Mouse (Mus musculus): ENCODE measurements around the gene Ift80. TPM values are rescaled to one million over a fixed set of nuclear protein-coding genes. Genes with fewer than 3 reads are reported as not detected.

The Ift80 gene
- polyA plus RNA-seq, 1 experiment from 2014 or later = 8.6 TPM

DNA sequence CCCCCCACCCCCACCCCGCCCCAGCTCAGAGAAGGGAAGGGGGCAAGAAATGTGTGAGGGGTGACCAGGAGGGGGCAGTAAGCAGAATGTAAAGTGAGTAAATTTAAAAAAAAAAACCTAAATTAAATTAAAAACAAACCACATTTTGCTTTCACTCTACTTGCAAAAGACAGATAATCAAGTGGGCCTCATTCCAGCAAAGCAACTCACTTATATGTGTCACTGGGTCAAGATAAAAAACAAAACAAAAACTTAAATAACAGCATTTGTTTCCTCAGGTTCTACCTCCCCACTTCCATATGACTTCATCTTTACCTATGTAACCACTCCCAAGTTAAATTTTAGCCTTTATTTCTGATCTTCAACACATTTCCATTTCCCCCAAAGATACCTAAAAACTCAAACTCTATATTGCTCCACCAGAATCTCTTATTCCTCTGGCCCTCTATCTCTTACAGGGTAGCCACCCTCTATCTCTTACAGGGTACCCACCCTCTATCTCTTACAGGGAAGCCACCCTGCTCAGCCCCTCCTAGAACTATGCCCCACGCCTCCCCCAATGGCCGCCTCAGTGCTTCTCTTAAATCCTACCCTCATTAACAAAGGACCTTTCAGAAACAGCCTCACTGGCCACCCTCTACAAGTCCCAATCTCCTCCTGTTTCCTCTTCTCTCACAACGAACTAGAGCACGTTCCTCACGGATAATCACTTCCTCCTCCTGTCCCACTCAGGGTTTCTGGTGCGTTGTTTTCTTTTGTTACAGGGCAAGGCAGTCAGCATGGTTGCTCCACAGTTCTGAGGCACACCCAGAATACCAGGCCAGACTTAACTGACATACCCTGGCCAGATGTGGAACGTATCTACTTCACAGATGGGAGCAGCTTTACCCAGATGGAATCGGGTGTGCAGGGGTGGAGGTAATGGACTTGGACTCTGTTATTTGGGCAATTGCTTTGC lies 28.6 kb downstream of the Ift80 start:
- H3K27me3 ChIP-seq (ENCODE audit: control insufficient read depth, insufficient read depth, low read depth, low read length) = no peaks in the 10 kb centered on the region
- H3K4me2 ChIP-seq (ENCODE audit: low read length) = no peak overlapping the region
- H3K36me3 ChIP-seq (ENCODE audit: control insufficient read depth, insufficient read depth, low read length) = no peaks in the 10 kb centered on the region
- no peaks in the 10 kb centered on the region for H3K4me1 ChIP-seq (ENCODE audit: control insufficient read depth, insufficient read depth, low read length)
- H3K27ac ChIP-seq (ENCODE audit: low read length) = no peak overlapping the region
- no peaks in the 10 kb centered on the region for H3K9me3 ChIP-seq (replicated peaks; ENCODE audit: control insufficient read depth, low read length, poor library complexity, severe bottlenecking)
- 53% methylated on average over 9 of the region's 9 CpGs for WGBS
- ATAC-seq = no peak
- H3K9ac ChIP-seq (ENCODE audit: low read depth, low read length) = no peak overlapping the region
- H3K4me3 ChIP-seq (ENCODE audit: low read depth, low read length) = no peak overlapping the region

- H3K36me3 ChIP-seq (ENCODE audit: control insufficient read depth, insufficient read depth, low read length) = no peaks in the 10 kb centered on the region
- ATAC-seq = no peak
- 93% methylated on average over 8 of the region's 8 CpGs for WGBS
- H3K4me1 ChIP-seq (ENCODE audit: control insufficient read depth, insufficient read depth, low read length) = no peaks in the 10 kb centered on the region
- no peak overlapping the region for H3K9ac ChIP-seq (ENCODE audit: low read depth, low read length)
- H3K27me3 ChIP-seq (ENCODE audit: control insufficient read depth, insufficient read depth, low read depth, low read length) = no peaks in the 10 kb centered on the region
- no peak overlapping the region for H3K4me3 ChIP-seq (ENCODE audit: low read depth, low read length)
- H3K4me2 ChIP-seq (ENCODE audit: low read length) = no peak overlapping the region
- H3K9me3 ChIP-seq (replicated peaks; ENCODE audit: control insufficient read depth, low read length, poor library complexity, severe bottlenecking) = no peaks in the 10 kb centered on the region
- no peak overlapping the region for H3K27ac ChIP-seq (ENCODE audit: low read length)
Measured at GRCm38 (mm10) chr3:68974639-68975532, 29.5 kb downstream of the Ift80 start.

- WGBS = 85% methylated on average over 1 of the region's 1 CpGs
- no peak overlapping the region for H3K4me3 ChIP-seq (ENCODE audit: low read depth, low read length)
- H3K9ac ChIP-seq (ENCODE audit: low read depth, low read length) = no peak overlapping the region
- ATAC-seq = no peak
- no peaks in the 10 kb centered on the region for H3K4me1 ChIP-seq (ENCODE audit: control insufficient read depth, insufficient read depth, low read length)
- no peak overlapping the region for H3K27ac ChIP-seq (ENCODE audit: low read length)
- no peaks in the 10 kb centered on the region for H3K27me3 ChIP-seq (ENCODE audit: control insufficient read depth, insufficient read depth, low read depth, low read length)
- H3K4me2 ChIP-seq (ENCODE audit: low read length) = no peak overlapping the region
- H3K36me3 ChIP-seq (ENCODE audit: control insufficient read depth, insufficient read depth, low read length) = no peaks in the 10 kb centered on the region
- no peaks in the 10 kb centered on the region for H3K9me3 ChIP-seq (replicated peaks; ENCODE audit: control insufficient read depth, low read length, poor library complexity, severe bottlenecking)
Measured at GRCm38 (mm10) chr3:68973574-68973973, 30.8 kb downstream of the Ift80 start.

- H3K36me3 ChIP-seq (ENCODE audit: control insufficient read depth, insufficient read depth, low read length) = peaks cover 12% of the 10 kb centered on the region
- ATAC-seq = no peak
- 92% methylated on average over 3 of the region's 3 CpGs for WGBS
- no peaks in the 10 kb centered on the region for H3K27me3 ChIP-seq (ENCODE audit: control insufficient read depth, insufficient read depth, low read depth, low read length)
- H3K9ac ChIP-seq (ENCODE audit: low read depth, low read length) = no peak overlapping the region
- no peaks in the 10 kb centered on the region; the same call in 1 of the 2 replicates for H3K9me3 ChIP-seq (replicated peaks; ENCODE audit: control insufficient read depth, low read length, poor library complexity, severe bottlenecking)
- no peak overlapping the region for H3K27ac ChIP-seq (ENCODE audit: low read length)
- no peaks in the 10 kb centered on the region for H3K4me1 ChIP-seq (ENCODE audit: control insufficient read depth, insufficient read depth, low read length)
- H3K4me2 ChIP-seq (ENCODE audit: low read length) = no peak overlapping the region
- no peak overlapping the region for H3K4me3 ChIP-seq (ENCODE audit: low read depth, low read length)
Measured at GRCm38 (mm10) chr3:68969091-68969590, 35.2 kb downstream of the Ift80 start.

GRCm38 (mm10) chr3:68967404-68967803 lies 37.0 kb downstream of the Ift80 start:
- Histone ChIP-seq H3K27ac (ENCODE audit: low read length) (no peak overlapping the region), H3K27me3 (ENCODE audit: control insufficient read depth, insufficient read depth, low read depth, low read length) (no peaks in the 10 kb centered on the region), H3K4me1 (ENCODE audit: control insufficient read depth, insufficient read depth, low read length) (no peaks in the 10 kb centered on the region), H3K9me3 (replicated peaks; ENCODE audit: control insufficient read depth, low read length, poor library complexity, severe bottlenecking) (no peaks in the 10 kb centered on the region; the same call in 1 of the 2 replicates), H3K9ac (ENCODE audit: low read depth, low read length) (no peak overlapping the region), H3K4me3 (ENCODE audit: low read depth, low read length) (no peak overlapping the region), H3K36me3 (ENCODE audit: control insufficient read depth, insufficient read depth, low read length) (peaks cover 12% of the 10 kb centered on the region), H3K4me2 (ENCODE audit: low read length) (no peak overlapping the region)
- no peak for ATAC-seq
- WGBS = 89% methylated on average over 6 of the region's 6 CpGs

DNA sequence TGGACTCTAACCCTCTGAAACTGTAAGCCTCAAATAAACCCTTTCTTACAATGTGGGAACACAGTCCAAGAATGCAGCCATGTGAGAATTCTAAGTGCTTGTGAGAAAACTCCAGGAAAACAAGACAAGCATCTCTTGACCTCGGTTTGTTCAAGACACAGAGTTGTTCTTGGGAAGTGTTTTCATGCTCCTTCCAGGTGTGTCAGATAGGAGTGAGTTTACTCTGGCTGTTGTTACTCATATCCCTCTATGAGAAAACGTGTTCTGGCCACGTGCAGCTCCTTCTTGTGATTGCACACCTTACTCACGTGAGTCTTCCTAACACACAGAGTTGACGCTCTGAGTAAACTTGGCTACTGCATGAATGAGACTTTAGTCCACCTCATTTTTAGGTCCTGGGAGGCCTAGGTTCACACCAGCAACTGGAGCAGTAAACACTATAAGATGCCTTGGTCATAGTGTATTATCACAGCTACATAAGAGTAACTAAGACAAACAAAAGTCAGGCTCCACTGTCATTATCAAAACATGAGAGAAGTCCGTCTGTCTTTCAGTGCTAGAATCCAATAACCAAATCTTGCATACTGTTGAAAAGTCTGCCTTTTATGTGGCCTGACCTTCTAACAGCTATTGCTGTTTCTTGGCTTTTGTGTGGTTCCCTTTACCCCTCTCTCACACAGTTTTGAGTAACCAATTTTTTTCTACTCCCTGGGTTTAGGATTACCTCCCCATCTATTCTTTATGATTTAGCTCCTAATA lies 37.7 kb downstream of the Ift80 start:
- no peak for ATAC-seq
- no peaks in the 10 kb centered on the region for H3K27me3 ChIP-seq (ENCODE audit: control insufficient read depth, insufficient read depth, low read depth, low read length)
- H3K27ac ChIP-seq (ENCODE audit: low read length) = no peak overlapping the region
- H3K36me3 ChIP-seq (ENCODE audit: control insufficient read depth, insufficient read depth, low read length) = peaks cover 12% of the 10 kb centered on the region
- H3K4me2 ChIP-seq (ENCODE audit: low read length) = no peak overlapping the region
- no peak overlapping the region for H3K4me3 ChIP-seq (ENCODE audit: low read depth, low read length)
- 94% methylated on average over 6 of the region's 6 CpGs for WGBS
- H3K4me1 ChIP-seq (ENCODE audit: control insufficient read depth, insufficient read depth, low read length) = no peaks in the 10 kb centered on the region
- no peaks in the 10 kb centered on the region; the same call in 1 of the 2 replicates for H3K9me3 ChIP-seq (replicated peaks; ENCODE audit: control insufficient read depth, low read length, poor library complexity, severe bottlenecking)
- H3K9ac ChIP-seq (ENCODE audit: low read depth, low read length) = no peak overlapping the region

GRCm38 (mm10) chr3:68964682-68965081 lies 39.7 kb downstream of the Ift80 start:
- Histone ChIP-seq H3K4me1 (ENCODE audit: control insufficient read depth, insufficient read depth, low read length) (no peaks in the 10 kb centered on the region), H3K36me3 (ENCODE audit: control insufficient read depth, insufficient read depth, low read length) (peaks cover 12% of the 10 kb centered on the region), H3K9ac (ENCODE audit: low read depth, low read length) (no peak overlapping the region), H3K27me3 (ENCODE audit: control insufficient read depth, insufficient read depth, low read depth, low read length) (no peaks in the 10 kb centered on the region), H3K4me2 (ENCODE audit: low read length) (no peak overlapping the region), H3K9me3 (replicated peaks; ENCODE audit: control insufficient read depth, low read length, poor library complexity, severe bottlenecking) (no peaks in the 10 kb centered on the region; the same call in 1 of the 2 replicates), H3K27ac (ENCODE audit: low read length) (no peak overlapping the region), H3K4me3 (ENCODE audit: low read depth, low read length) (no peak overlapping the region)
- ATAC-seq = no peak

DNA sequence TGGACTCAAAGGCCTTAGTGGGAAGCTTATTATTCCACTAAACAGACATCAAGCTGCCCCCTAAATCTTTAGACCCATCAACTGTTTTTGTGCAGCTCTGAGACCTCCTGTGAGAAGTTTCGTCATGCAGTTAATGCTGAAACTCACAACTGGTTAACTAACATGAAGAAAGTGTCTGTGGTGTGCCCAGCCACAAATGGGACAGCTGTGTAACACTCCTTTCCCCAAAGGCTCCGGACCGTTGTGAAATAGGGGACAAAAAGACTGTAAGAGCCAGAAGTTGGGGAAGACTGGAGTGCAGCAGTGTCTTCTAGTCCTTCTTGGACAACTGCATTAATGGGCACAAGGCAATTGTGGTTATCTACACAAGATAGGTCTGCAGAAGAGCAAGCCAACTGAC lies 47.0 kb downstream of the Ift80 start:
- H3K4me3 ChIP-seq (ENCODE audit: low read depth, low read length) = no peak overlapping the region
- ATAC-seq = no peak
- H3K36me3 ChIP-seq (ENCODE audit: control insufficient read depth, insufficient read depth, low read length) = no peaks in the 10 kb centered on the region
- no peak overlapping the region for H3K27ac ChIP-seq (ENCODE audit: low read length)
- H3K9me3 ChIP-seq (replicated peaks; ENCODE audit: control insufficient read depth, low read length, poor library complexity, severe bottlenecking) = no peaks in the 10 kb centered on the region
- no peak overlapping the region for H3K9ac ChIP-seq (ENCODE audit: low read depth, low read length)
- H3K4me1 ChIP-seq (ENCODE audit: control insufficient read depth, insufficient read depth, low read length) = no peaks in the 10 kb centered on the region
- 87% methylated on average over 3 of the region's 3 CpGs for WGBS
- no peaks in the 10 kb centered on the region for H3K27me3 ChIP-seq (ENCODE audit: control insufficient read depth, insufficient read depth, low read depth, low read length)
- H3K4me2 ChIP-seq (ENCODE audit: low read length) = no peak overlapping the region
